Mouse (Mus musculus) megakaryocyte-erythroid progenitor cell, adult 5-6 weeks (primary cell): ENCODE data around the gene Vapa. TPM values are rescaled to one million over a fixed set of nuclear protein-coding genes. Genes with fewer than 3 reads are reported as not detected.

Experiments
- ATAC-seq: replicated peaks from 2 replicates; pipeline ENCODE4 v1.8.0; 2016; ENCODE audit warnings: mild to moderate bottlenecking, inconsistent platforms; ENCODE audit not compliant: severe bottlenecking, poor library complexity, low FRiP score, low TSS enrichment
- total RNA-seq, 2 experiments: library from RNA; stranded (forward) in 1 of 2; stranded (reverse) in 1 of 2; fragments of 200-1000, 215-1000 nt in 1 of 2; fragments of >200 nt in 1 of 2; fragmentation: Nextera tagmentation in 1 of 2; gene quantifications; 2 replicates each; pipeline ENCODE4 v1.2.3; 2014 to 2017

The Vapa gene
- total RNA-seq (2014; fragmentation: Nextera tagmentation) (93.1 and 132 TPM in 2 replicates), total RNA-seq (2017) (94.5 and 99.9 TPM in 2 replicates)

DNA sequence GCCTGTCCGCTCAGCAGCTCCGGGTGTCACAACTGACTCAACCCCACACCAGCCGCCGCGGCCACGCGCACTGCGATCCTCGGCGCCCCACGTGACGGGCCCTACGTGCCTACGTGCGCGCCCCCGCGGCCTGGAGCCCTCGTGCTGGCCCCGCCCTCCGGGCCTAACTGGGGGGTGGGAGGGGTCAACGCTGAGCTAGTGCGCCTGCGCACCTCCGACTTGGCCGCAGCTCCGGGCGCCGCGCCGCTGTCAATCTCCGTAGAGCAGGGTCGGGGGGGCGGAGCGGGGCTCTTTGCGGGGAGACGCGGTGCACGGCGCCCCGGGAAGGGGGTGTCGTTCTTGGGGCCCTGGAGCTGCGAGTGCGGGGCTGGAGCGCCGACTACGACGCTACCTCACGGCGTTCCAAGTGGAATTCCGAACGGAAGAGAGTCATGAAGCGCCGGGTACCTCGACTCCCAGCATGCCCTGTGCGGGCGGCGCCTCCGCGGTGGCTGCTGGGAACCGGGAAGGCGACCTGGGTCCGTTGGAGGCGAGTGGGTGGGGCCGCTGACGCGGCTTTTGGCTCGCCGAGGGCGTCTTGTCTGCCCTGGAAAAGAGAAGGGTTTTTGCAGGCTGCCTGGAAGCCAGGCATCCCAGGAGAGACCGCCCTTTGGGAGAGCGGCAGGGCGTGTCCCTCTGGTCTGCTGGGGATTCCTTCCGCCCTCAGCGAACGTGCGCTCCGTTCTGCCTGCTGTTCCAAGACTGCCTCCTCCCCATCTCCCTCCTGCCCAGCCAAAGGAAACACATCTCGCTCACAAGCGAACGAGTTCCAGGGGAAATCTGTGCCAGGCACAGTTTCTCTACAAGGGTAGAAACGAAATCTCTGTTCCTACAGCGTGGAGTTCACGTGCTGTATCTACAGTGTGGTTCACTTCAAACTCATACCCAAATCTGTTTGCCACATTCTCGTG, at the start of gene Vapa:
Gene Vapa (minus strand): TSS at position 93 of the 950 bp plus-strand sequence.
- ATAC-seq: peak; percentile 84

DNA sequence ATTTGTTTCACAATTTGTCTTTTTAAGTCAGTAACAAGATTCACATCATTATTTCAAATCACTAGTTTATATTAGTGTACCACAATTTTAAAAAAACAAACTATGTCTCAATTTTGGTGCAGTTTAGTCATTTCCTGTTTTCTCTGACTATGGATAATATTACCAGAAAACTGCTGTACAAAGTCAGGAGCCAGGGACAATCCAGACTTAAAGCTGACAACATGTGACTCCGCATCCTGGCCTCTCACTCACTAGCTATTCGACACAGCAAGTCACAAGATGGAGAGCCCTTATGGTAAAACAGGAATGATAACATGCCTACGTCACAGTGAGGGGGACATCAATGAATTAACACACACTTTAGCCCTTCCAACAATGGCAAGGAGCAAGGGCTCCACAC, 49.3 kb upstream of the Vapa start:
- ATAC-seq: no peak

DNA sequence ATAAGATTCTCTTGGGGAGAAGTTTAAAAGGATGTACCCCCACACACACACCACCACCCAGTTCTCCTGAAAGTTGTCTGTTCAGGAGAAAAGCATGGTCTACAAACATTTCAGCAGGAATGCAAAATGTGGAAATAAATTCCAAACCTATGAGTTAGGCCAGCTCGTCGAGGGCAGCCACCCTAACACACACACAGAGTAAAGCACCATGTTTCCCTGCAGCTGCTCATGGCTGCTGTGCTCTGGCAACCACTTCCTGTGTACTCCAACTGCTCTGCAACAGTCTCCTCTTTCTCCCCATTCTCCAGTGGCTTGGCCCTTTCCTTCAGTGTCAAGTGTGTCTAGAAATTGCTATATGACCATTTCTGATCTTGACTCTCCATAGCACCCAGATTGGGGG, 45.1 kb upstream of the Vapa start:
- no peak for ATAC-seq

DNA sequence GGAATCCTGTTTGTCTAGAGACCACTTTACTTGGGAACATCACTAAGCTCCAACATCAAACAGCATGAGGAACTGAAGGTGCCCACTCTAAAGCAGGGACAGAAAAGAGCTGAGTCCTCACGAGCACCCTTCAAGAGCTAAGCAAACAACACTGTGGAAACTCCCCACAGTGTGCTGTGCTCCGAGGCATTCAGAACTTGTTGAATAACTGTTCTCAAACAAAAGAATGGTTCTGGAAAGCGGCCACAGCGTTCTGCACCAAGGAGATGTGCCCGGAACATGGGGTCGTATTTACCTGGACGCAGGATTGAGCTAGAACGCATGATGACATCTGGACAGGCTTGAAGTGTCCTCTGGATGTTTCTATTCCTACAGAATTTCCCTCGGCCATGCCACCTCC, 44.6 kb upstream of the Vapa start:
- no peak for ATAC-seq

DNA sequence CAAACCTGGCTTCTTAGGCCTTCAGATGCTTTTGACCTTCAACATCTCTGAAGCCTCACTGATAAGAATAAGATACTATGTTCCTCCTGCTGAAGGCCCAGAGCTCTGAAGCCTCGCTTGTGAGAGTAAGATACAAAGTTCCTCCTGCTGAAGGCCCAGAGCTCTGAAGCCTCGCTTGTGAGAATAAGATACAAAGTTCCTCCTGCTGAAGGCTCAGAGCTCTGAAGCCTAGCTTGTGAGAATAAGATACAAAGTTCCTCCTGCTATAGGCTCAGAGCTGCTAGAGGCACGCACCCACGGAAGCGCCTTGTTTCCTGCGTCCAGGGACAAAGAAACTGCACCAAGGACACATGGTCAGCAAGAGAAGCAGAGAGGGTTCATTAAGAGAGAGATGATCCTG, 43.4 kb upstream of the Vapa start:
- ATAC-seq: no peak

DNA sequence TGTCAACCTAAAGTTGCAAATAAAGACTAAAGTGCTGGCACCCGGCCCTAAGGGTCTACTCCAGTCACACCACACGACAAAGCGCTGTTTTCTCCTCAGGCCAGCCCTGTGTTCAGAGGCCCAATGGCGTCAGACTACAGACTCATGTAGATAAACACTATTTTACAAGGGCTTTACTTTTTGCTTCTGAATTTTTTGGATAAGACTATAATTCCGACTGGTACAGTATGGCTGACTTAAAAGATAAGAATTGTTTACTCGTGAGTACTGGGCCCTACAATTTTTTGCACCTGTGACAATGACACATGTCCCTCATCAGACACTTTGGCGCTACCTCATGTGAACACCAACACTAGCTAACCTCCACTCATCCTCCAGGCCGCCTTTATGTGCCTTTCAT, 42.7 kb upstream of the Vapa start:
- ATAC-seq: peak; percentile 86

DNA sequence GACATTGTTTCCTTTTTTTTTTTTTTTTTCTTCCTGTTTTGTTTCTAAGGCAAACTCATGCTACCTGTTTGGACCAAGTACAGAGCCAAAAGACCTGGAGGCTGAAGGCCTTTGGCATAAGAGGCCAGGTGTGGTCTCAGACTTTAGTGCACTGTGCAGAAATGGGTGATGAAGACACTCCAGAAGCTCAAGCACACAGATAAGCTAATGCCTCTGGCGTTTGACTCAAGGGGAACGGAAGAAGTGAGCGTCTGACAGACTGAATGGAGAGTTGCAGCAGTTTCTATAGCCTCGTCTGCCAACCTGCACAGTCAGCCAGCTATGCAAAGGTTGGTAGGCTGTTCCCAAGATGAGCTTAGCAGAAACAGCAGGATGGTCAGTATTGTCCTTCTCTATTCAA, 42.3 kb upstream of the Vapa start:
- peak; percentile 16 for ATAC-seq

DNA sequence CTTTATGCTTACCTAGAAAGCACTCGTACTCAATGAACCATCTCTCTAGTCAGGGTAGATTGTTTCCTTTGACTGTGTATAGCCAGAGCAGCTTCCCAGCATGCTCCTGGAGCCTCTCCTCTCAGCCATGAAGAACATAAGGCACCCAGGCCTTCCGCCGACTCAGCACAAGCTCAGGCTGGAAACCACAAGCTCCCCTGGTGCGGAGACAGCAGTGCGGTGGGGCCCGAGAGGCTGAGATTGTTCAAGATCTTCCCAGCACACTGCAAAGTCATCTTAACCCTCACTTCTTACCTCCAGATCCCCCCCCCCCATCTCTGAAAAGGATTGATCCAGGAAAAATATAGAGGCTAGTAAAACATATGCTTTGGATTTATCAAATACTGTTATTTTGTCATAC, 37.2 kb upstream of the Vapa start:
- ATAC-seq: no peak

DNA sequence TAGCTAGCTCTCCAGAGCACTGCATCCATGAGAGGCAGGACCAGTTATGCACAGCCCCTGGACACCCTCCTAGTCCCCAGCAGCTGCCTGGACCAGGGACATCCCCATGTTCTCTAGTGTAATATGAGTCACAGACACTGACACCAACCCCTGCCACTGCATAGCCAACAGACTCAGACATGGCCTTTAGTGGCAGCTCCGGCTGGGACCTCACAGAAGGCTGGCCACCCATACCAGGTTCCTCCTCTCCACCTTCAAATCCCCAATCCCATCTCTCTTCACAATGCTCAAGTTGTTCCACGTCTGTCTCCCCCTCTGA, 35.8 kb upstream of the Vapa start:
- no peak for ATAC-seq

DNA sequence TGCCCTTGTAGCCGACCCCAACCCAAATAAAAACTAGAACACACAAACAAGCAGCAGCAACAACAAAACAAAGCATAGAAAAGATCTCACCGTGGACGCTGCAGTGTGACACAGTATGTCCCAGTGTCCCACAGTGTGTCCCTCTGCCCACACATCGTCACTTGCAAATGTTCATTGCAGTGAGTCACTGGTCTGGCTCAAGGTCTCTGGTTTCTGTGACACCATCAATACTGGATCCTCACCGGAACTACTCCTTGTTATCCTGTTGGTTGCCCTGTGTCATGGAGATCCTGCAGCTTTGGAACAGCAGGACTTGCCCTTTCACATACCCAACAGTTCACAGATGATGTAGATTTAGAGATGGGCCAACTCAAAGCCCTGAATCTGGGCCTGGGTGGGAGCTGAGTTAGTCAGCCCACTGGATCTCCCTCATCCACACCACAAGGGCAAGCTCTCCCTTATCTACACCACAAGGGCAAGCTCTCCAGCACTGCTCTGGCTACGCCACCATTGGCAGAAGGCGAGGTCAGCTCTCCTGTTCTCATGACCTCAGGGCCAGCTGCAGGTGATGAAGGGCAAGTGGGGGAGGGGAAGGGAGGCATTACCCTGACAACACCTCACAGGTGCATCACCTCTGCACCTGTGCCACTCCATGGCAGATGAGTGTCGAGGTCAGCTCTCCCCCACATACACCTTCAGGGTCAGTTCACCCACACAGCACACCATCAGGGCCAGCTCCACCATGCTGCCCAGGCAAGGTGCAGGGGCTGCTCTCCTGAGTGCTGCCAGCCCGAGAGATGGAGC, 35.2 kb upstream of the Vapa start:
- ATAC-seq: no peak

DNA sequence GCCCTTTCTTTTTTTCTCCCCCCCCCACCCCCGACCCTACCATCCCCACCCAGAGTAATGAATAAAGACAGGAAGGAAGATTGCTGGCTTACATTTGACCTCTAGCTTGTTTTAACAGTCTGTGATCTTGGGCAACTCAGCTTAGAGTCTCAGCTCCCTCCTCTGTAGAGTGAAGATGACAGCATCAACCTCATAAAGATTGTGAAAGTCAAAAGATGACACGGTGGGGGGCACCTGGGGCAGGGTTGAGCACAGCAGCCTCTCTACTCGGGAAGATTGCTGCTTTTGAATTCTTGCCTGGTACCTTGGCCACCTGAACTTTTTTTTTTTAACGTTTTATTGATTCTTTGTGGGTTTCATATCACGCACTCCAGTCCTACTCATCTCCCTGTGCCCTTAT, 34.6 kb upstream of the Vapa start:
- ATAC-seq: no peak

DNA sequence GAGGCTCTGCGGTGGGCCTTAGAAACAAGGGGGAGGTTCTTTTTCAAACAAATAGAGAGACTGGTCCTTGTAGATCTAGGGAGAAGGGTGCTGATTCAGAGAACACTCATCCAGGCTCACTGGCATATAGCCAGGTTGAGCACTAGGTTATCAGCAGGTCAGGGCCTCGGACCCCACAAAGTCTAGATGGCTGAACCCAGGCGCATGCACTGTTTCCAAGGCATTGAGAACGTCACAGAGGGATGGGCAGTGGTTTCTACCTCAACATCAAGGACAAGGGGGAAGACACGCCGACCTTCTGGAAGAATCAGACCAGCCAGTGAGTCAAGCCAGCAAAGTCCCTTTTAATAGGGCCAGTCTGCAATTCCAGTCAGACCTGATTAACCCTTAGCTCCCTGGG, 33.9 kb upstream of the Vapa start:
- 0 out of 2 replicates have a peak, but pooled peaks have one; percentile 14 for ATAC-seq

DNA sequence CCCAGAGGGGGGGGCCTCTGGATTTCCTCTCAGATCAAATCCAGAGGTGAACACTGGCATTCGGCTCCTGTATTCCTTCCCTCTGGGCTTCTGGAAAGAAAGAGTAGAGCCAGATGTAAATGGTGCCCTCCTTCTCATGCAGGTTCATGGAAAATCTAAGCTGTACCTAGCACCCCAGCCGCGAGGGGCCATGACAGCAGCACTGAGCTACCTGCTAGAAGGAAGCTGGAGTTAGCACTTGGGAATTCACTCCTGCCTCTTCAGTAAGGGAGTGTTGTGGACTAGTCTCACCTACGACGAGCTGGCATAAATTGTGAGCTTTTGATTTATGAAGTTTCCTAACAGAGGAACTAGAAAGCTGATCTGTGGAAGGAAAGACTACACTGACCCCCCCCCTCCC, 30.2 kb upstream of the Vapa start:
- ATAC-seq: no peak

DNA sequence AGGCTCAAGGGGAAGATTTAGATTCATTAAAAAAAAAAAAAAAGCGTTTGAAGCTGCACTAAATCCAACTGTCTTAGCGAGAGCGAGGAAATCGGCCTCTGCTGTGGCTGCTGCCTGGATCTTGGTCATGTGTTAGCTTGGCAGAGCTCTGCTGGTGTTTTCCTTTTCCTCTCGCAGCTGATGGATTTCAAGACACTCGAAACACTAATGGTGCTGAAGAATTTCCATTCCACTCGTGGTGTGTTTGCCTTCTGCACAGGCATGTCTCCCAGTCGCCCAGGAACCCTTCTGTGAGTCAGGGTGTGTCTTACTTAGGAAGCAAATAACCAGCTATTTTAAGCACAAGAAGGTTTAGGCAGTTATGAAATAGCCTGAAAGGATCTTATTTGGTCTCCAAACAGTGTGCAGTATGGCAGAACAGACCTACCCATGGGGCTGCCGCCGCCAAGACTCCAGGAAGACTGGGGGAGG, 29.7 kb upstream of the Vapa start:
- ATAC-seq: no peak

DNA sequence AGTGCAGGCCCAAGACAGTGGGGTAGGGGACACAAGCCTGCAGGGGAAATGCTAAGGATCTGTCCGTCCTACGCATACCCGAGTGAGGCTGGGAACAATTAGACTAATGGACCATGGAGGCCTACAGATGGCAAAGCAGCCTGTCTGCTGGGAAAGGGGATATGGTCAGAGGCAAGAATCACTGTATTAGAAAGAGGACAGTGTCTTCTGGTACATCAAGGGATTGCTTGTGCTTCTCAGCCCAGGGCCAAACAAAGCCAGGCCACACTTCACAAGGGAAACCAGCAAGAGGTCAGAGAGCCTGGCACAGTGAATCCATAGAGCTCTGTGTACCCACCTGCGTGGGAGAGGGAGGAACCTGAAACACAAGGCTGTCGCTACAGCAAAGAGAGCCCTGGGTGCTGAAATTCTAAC, 29.2 kb upstream of the Vapa start:
- ATAC-seq: no peak

DNA sequence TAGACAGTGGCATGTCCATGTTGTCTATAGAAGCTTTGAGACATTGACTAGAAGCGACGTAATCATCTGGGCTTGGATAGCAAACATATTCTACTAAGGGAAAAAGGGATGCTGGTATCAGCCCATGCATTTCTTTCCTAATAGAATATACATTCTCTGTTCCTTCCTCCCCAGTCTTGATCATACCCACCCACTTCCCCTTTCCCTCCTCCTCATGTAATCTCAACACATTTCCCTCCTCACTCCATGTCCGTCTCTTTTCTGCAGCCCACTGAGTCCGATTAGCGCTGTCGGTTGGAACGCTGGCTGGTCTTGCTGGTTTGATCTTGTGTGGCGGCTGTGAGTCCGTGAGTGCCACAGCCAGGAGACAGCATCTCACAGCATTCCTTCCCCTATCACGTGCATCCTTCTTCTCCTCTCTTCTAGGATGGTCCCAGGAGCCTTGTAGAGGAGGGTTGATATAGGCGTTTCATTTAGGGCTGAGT, 28.4 kb upstream of the Vapa start, which contains the start of gene Txndc2:
Gene Txndc2 (minus strand): TSS at position 435 of the 485 bp plus-strand sequence.
- no peak for ATAC-seq

DNA sequence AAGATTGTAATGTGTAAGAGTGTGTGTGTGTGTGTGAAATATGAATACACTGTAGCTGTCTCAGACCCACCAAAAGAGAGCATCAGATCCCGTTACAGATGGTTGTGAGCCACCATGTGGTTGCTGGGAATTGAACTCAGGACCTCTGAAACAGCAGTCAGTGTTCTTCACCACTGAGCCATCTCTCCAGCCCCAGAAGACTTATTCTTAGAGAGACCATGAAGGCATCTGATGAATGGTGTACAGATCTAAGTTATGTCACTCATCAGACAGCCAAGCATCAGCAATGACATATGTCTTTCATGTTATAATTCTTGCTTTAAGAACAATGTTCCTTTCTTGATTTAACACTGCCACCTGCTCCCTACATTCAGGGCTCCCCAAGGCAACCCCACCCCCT, 25.8 kb upstream of the Vapa start:
- ATAC-seq: no peak

DNA sequence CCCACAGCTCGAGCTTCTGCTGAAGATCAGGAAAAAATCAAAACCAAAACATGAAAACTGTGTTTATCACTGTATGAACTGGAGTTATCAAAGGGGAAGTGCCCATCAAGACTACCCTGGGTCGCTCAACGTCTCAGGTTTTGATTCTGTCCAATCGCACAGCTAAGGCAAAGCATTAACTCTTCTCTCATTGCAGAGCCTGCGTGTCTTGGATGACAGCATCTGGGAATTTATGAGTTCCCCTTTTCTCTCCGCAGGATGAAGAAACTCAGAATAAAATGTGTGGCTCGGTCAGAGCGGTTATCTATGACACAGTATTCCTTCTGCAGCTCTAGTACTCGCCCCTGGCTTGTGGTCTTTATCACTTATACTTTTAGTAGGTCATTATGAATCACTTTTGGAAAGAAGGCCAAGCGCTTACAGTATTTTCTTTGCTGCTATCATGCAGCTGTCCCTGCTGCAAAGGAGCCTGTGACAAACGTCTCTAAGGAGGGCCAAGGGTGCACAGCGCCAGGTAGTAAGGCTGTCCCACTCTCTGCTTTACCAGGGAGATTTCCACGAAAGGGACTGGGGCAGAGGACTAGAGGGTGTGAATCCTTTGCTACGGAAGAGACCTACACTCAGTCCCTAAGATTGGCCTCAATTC, 22.5 kb upstream of the Vapa start:
- peak; percentile 60 for ATAC-seq

DNA sequence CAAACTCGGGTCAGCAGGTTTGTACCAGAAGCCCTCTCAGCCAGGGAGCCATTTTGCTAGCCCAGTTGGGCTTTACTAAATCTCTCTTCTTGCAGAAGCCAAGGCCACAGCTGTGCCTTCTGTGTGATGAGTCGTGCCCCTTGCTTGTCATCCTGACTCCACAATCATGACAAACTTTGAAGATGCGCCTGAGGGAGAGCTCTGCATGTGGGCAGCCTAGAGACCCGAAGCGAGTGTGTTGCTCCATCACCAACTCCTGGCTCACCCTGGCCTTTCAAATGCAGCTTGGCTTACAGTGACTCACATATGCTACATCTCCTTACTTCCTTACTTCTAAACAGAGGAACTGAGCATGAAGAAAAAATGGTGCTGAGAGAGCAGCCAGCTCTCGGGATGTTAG, 16.6 kb upstream of the Vapa start:
- no peak for ATAC-seq
